Mouse (Mus musculus): ENCODE data around the gene Nodal. TPM values are rescaled to one million over a fixed set of nuclear protein-coding genes. Genes with fewer than 3 reads are reported as not detected.

Gene Nodal
- total and polyA plus RNA-seq, 3 experiments, result 0.04 to 0.10 TPM; not detected in 1

DNA sequence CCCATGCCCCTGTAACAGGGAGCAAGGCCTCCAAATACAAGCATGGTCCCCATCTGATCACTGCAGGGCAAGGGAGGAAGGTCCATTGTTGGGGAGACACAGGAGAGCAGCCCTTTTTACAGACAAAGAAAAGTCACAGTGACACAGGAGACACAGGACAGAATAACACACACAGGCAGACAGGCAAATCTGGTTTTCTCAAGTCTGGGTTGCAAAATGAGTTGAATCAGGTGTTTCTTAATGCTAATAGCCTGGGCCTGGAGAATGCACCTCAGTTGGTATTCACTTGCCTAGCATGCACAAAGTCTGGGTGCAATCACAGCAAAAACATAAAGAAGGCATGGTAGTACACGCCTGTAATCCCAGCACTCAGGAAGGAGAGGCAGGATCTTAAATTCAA is 26.1 kb downstream of the Nodal start:
- Histone ChIP-seq H3K27ac (no peak overlapping the region), H3K4me1 (ENCODE audit: control insufficient read depth, insufficient read depth, low read length) (peaks cover 36% of the 10 kb centered on the region), H3K79me2 (replicated peaks; ENCODE audit: control insufficient read depth, insufficient read depth, low read length) (peaks cover 17% of the 10 kb centered on the region), H3K4me3 (no peak overlapping the region), H3K27me3 (ENCODE audit: control insufficient read depth, insufficient read depth, low read length) (no peaks in the 10 kb centered on the region), H3K36me3 (ENCODE audit: control insufficient read depth, insufficient read depth, low read length) (peaks cover 8% of the 10 kb centered on the region; the same call in 1 of the 2 replicates), H3K9ac (ENCODE audit: low read depth, low read length) (no peak overlapping the region)
- WGBS, result 34% methylated on average over 1 of the region's 1 CpGs
- DNase-seq, result no peak
- TF ChIP-seq EP300 (IDR thresholded peaks at IDR 0.05; ENCODE audit: insufficient read depth, low read depth, low read length) (no peak), POLR2A (IDR thresholded peaks at IDR 0.05; ENCODE audit: insufficient read depth, low read depth, low read length) (no peak), CTCF (IDR thresholded peaks at IDR 0.05) (no peak)
- intact Hi-C loops (cut with DNase I), result loop anchor here (2.0 kb wide), 1 partner anchor 17 kb away; no protein-coding TSS in a partner anchor

DNA sequence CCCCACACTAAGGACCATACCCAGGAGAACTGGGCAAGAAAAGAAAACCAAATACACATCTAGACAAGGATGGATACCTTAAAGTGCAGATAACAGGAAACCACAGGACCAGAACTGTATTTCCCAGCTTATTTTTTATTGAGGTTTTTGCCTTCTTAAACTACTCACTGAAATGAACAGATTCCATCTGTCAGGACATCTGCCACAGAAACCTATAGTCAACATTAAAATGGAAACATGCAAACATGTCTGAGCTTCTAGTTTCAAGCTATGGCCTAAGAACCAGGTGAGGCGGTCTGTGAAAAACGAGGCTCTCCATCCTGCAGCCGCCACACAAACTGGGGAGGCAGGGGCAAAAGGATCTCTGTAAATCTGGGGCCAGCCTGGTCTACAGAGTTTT is 27.2 kb downstream of the Nodal start:
- H3K9ac ChIP-seq (ENCODE audit: low read depth, low read length), result no peak overlapping the region
- TF ChIP-seq EP300 (IDR thresholded peaks at IDR 0.05; ENCODE audit: insufficient read depth, low read depth, low read length), result no peak
- no peak for TF ChIP-seq CTCF (IDR thresholded peaks at IDR 0.05)
- H3K4me3 ChIP-seq, result no peak overlapping the region
- H3K27ac ChIP-seq, result no peak overlapping the region
- H3K79me2 ChIP-seq (replicated peaks; ENCODE audit: control insufficient read depth, insufficient read depth, low read length), result peaks cover 17% of the 10 kb centered on the region
- H3K36me3 ChIP-seq (ENCODE audit: control insufficient read depth, insufficient read depth, low read length), result peaks cover 14% of the 10 kb centered on the region; the same call in 1 of the 2 replicates
- WGBS, result 85% methylated on average over 3 of the region's 3 CpGs
- peaks cover 40% of the 10 kb centered on the region for H3K4me1 ChIP-seq (ENCODE audit: control insufficient read depth, insufficient read depth, low read length)
- no peaks in the 10 kb centered on the region for H3K27me3 ChIP-seq (ENCODE audit: control insufficient read depth, insufficient read depth, low read length)
- DNase-seq, result no peak
- intact Hi-C loops (cut with DNase I), result loop anchor here (2.0 to 5.0 kb wide), 2 partner anchors 18 to 78 kb away; no protein-coding TSS in a partner anchor

- Histone ChIP-seq H3K4me1 (ENCODE audit: control insufficient read depth, insufficient read depth, low read length) (peaks cover 35% of the 10 kb centered on the region), H3K27ac (peak overlapping the region; percentile 81)
- intact Hi-C loops (cut with DNase I), result loop anchor here (5.0 kb wide), 1 partner anchor 80 kb away; no protein-coding TSS in a partner anchor
These were observed 30.0 kb downstream of the Nodal start for GRCm38 (mm10) chr10:61447581-61448353.

DNA sequence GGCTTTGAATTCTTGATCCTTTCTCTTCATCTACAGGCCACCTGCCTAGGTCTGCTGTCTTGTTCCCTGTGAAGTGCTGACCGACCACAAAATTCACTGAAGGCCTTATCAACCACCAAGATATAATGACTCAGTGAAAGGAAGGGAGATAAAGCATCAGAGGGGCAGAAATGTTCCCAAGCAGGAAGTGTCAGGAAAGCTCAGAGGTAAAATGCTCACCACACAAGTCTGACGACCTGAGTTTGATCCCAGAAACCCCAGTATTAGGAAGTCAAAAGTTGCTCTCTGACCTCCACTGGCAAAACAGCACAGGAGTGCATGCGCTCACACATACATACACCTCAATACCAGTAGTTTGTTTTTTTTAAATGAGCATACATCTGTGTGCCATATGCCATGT is 31.1 kb downstream of the Nodal start:
- H3K27me3 ChIP-seq (ENCODE audit: control insufficient read depth, insufficient read depth, low read length), result no peaks in the 10 kb centered on the region
- no peak overlapping the region for H3K9ac ChIP-seq (ENCODE audit: low read depth, low read length)
- intact Hi-C loops (cut with DNase I), result loop anchor here (5.0 kb wide), 1 partner anchor 82 kb away; no protein-coding TSS in a partner anchor
- H3K4me3 ChIP-seq, result no peak overlapping the region
- peaks cover 17% of the 10 kb centered on the region for H3K36me3 ChIP-seq (ENCODE audit: control insufficient read depth, insufficient read depth, low read length)
- H3K79me2 ChIP-seq (replicated peaks; ENCODE audit: control insufficient read depth, insufficient read depth, low read length), result peaks cover 9% of the 10 kb centered on the region
- WGBS, result 49% methylated on average over 3 of the region's 3 CpGs
- no peak for DNase-seq
- TF ChIP-seq EP300 (IDR thresholded peaks at IDR 0.05; ENCODE audit: insufficient read depth, low read depth, low read length) (no peak), POLR2A (IDR thresholded peaks at IDR 0.05; ENCODE audit: insufficient read depth, low read depth, low read length) (no peak), CTCF (IDR thresholded peaks at IDR 0.05) (no peak)
- peak overlapping the region; percentile 81 for H3K27ac ChIP-seq
- H3K4me1 ChIP-seq (ENCODE audit: control insufficient read depth, insufficient read depth, low read length), result peaks cover 27% of the 10 kb centered on the region

More at GRCm38 (mm10) chr10:61447581-61448353, 30.0 kb downstream of the Nodal start:
- Histone ChIP-seq H3K79me2 (replicated peaks; ENCODE audit: control insufficient read depth, insufficient read depth, low read length) (peaks cover 9% of the 10 kb centered on the region), H3K27me3 (ENCODE audit: control insufficient read depth, insufficient read depth, low read length) (no peaks in the 10 kb centered on the region), H3K9ac (ENCODE audit: low read depth, low read length) (no peak overlapping the region), H3K36me3 (ENCODE audit: control insufficient read depth, insufficient read depth, low read length) (peaks cover 19% of the 10 kb centered on the region), H3K4me3 (peak overlapping the region; percentile 23; the same call in 1 of the 2 replicates)
- peak; percentile 51 to 52 for DNase-seq
- WGBS, result 48% methylated on average over 10 of the region's 10 CpGs
- no peak for TF ChIP-seq EP300 (IDR thresholded peaks at IDR 0.05; ENCODE audit: insufficient read depth, low read depth, low read length)
- TF ChIP-seq CTCF (IDR thresholded peaks at IDR 0.05), result no peak
- no peak for TF ChIP-seq POLR2A (IDR thresholded peaks at IDR 0.05; ENCODE audit: insufficient read depth, low read depth, low read length)

GRCm38 (mm10) chr10:61451463-61451930 is 33.7 kb downstream of the Nodal start:
- H3K27me3 ChIP-seq (ENCODE audit: control insufficient read depth, insufficient read depth, low read length), result no peaks in the 10 kb centered on the region
- 0 out of 2 replicates have a peak, but pooled peaks have one; percentile 30 for TF ChIP-seq POLR2A (IDR thresholded peaks at IDR 0.05; ENCODE audit: insufficient read depth, low read depth, low read length)
- no peak for TF ChIP-seq CTCF (IDR thresholded peaks at IDR 0.05)
- DNase-seq, result peak; percentile 48 to 54
- H3K27ac ChIP-seq, result peak overlapping the region; percentile 82
- H3K79me2 ChIP-seq (replicated peaks; ENCODE audit: control insufficient read depth, insufficient read depth, low read length), result peaks cover 7% of the 10 kb centered on the region
- intact Hi-C loops (cut with DNase I), result loop anchor here (2.0 kb wide), 1 partner anchor 27 kb away; no protein-coding TSS in a partner anchor
- H3K36me3 ChIP-seq (ENCODE audit: control insufficient read depth, insufficient read depth, low read length), result peaks cover 14% of the 10 kb centered on the region
- peak overlapping the region; percentile 94 for H3K9ac ChIP-seq (ENCODE audit: low read depth, low read length)
- 4% methylated on average over 8 of the region's 8 CpGs for WGBS
- H3K4me3 ChIP-seq, result peak overlapping the region; percentile 87
- peaks cover 22% of the 10 kb centered on the region for H3K4me1 ChIP-seq (ENCODE audit: control insufficient read depth, insufficient read depth, low read length)
